Mouse (Mus musculus): ENCODE measurements around the gene Shisa4. TPM values are rescaled to one million over a fixed set of nuclear protein-coding genes. Genes with fewer than 3 reads are reported as not detected.

The Shisa4 gene
- 9.3 and 10.1 TPM in 2 replicates for polyA plus RNA-seq (2014; fragmentation: Nextera tagmentation; extraction: Ambion mirVana)

DNA sequence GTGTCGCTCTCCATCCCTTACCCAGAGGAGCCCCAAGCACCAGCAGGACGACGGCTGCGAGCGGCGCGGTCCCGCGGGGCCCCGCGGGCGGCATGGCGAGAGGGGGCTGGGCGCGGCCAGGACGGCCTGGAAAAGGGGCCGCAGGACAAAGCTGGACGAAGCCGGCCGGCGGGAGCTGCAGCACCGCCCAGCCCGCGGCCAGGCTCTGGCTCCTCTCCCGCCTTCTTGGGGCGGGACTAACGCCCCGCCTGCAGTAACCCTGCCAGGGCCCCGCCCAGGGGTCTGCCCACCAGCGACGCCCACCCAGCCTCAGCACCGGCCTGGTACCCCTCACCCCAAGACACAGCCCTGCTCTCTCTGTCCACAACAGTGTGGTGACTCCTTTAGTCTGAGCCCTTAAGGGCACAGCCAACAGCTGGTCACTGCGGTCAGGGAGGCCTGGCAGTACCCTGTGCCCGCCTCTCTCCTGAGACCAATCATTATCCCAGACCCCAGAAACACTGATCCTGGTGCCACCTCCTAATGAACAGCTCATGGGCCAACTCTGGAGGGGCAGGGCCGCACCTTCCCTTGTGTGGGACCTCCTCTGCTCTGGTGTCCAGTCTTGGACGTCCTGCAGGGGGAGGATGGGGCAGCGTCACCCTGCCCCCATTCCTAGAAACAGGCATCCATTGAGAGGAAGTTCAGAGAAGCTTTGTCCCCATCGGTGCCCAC, at the start of gene Shisa4:
Gene Shisa4 (minus strand): TSS at position 370 of the 714 bp plus-strand sequence.
- Histone ChIP-seq H3K4me2 (peak within 1 kb of the TSS; percentile 92), H3K4me1 (replicated peaks; ENCODE audit: control insufficient read depth, insufficient read depth, low read length) (peaks cover 12% of the 10 kb centered on the region), H3K9me3 (ENCODE audit: control insufficient read depth, low read length) (no peaks in the 10 kb centered on the region), H3K4me3 (ENCODE audit: low read depth, low read length) (peak within 1 kb of the TSS; percentile 60), H3K9ac (ENCODE audit: low read depth, low read length) (peak within 1 kb of the TSS; percentile 61), H3K27ac (ENCODE audit: low read depth, low read length) (no peak within 1 kb of the TSS; the same call in 1 of the 2 replicates), H3K36me3 (ENCODE audit: control insufficient read depth, insufficient read depth, low read length) (no peaks in the 10 kb centered on the region), H3K27me3 (replicated peaks; ENCODE audit: control insufficient read depth, insufficient read depth, low read length) (peaks cover 17% of the 10 kb centered on the region)
- no peak for DNase-seq (ENCODE audit: low spot score)
- 4% methylated on average over 38 of the region's 38 CpGs for WGBS
- peak; percentile 75 for ATAC-seq (replicated peaks; ENCODE audit: low FRiP score)

DNA sequence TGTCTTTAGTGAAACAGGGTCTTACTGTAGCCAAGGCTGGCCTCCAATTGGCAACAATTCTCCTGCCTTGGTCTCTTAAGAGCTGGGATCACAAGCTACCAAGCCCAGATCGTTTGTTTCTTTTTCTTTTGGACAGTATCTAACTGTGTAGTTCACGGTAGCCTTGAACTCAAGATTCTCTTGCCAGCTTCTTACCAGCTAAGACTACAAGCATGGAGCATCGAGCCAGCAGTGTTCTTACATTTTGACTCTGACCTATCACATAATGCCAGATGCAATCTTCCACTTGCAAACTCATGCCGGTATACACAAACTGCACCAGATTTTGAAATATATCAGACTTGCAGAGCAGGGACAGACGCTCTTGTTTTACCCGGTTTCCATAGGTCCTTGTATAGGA, 47.7 kb upstream of the Shisa4 start:
- H3K27me3 ChIP-seq (replicated peaks; ENCODE audit: control insufficient read depth, insufficient read depth, low read length), result no peaks in the 10 kb centered on the region
- no peaks in the 10 kb centered on the region for H3K9me3 ChIP-seq (ENCODE audit: control insufficient read depth, low read length)
- no peak for DNase-seq (ENCODE audit: low spot score)
- no peak overlapping the region for H3K27ac ChIP-seq (ENCODE audit: low read depth, low read length)
- no peak overlapping the region for H3K4me3 ChIP-seq (ENCODE audit: low read depth, low read length)
- H3K36me3 ChIP-seq (ENCODE audit: control insufficient read depth, insufficient read depth, low read length), result peaks cover 19% of the 10 kb centered on the region
- no peak overlapping the region for H3K4me2 ChIP-seq
- H3K4me1 ChIP-seq (replicated peaks; ENCODE audit: control insufficient read depth, insufficient read depth, low read length), result no peaks in the 10 kb centered on the region; the same call in 1 of the 2 replicates
- no peak for ATAC-seq (replicated peaks; ENCODE audit: low FRiP score)
- H3K9ac ChIP-seq (ENCODE audit: low read depth, low read length), result no peak overlapping the region
- WGBS, result 89% methylated on average over 6 of the region's 6 CpGs

DNA sequence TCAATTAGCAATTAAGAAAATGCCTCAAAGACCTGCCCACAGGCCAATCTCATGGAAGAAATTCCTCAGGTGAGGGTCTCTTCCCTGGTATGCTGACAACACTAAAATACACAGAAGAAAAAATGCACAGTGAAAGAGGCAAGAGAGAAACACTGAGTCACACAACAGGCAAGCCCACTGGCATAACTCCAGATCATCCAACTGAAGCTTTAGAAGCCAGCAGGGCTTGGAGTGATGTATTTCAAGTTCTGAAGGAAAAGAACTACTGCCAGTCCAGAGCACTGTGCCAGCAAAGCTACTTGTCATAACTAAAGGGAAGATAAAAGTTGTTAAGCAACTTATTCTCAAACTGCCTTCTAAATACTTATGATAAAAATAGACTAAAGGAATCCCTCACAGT, 39.0 kb upstream of the Shisa4 start:
- Histone ChIP-seq H3K27me3 (replicated peaks; ENCODE audit: control insufficient read depth, insufficient read depth, low read length) (no peaks in the 10 kb centered on the region), H3K4me1 (replicated peaks; ENCODE audit: control insufficient read depth, insufficient read depth, low read length) (no peaks in the 10 kb centered on the region), H3K27ac (ENCODE audit: low read depth, low read length) (no peak overlapping the region), H3K4me2 (no peak overlapping the region), H3K36me3 (ENCODE audit: control insufficient read depth, insufficient read depth, low read length) (peaks cover 58% of the 10 kb centered on the region), H3K9me3 (ENCODE audit: control insufficient read depth, low read length) (no peaks in the 10 kb centered on the region), H3K4me3 (ENCODE audit: low read depth, low read length) (no peak overlapping the region), H3K9ac (ENCODE audit: low read depth, low read length) (no peak overlapping the region)
- ATAC-seq (replicated peaks; ENCODE audit: low FRiP score) (no peak), DNase-seq (ENCODE audit: low spot score) (no peak)

DNA sequence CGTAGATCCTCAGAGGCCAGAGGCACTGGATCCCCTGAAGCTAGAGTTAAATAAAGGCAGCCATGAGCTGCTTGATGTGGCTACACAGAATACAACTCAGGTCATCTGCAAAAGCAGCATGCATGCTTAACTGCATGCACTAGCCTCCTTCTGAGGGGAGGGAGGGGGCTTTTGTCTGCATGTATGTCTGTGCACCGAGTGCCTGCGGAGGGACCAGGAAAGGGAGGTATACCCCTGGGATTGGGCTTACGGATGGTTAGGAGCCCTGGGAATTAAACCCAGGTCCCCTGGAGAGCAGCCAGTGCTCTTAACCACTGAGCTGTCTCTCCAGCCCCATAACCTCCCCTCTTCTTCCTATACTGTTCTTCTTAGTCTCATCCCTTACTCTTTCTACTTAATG, 37.1 kb upstream of the Shisa4 start:
- no peak for ATAC-seq (replicated peaks; ENCODE audit: low FRiP score)
- Histone ChIP-seq H3K27me3 (replicated peaks; ENCODE audit: control insufficient read depth, insufficient read depth, low read length) (no peaks in the 10 kb centered on the region), H3K36me3 (ENCODE audit: control insufficient read depth, insufficient read depth, low read length) (peaks cover 58% of the 10 kb centered on the region), H3K4me2 (no peak overlapping the region), H3K9ac (ENCODE audit: low read depth, low read length) (no peak overlapping the region), H3K9me3 (ENCODE audit: control insufficient read depth, low read length) (no peaks in the 10 kb centered on the region), H3K4me1 (replicated peaks; ENCODE audit: control insufficient read depth, insufficient read depth, low read length) (no peaks in the 10 kb centered on the region), H3K27ac (ENCODE audit: low read depth, low read length) (no peak overlapping the region), H3K4me3 (ENCODE audit: low read depth, low read length) (no peak overlapping the region)
- DNase-seq (ENCODE audit: low spot score), result no peak
- 85% methylated on average over 4 of the region's 4 CpGs for WGBS

DNA sequence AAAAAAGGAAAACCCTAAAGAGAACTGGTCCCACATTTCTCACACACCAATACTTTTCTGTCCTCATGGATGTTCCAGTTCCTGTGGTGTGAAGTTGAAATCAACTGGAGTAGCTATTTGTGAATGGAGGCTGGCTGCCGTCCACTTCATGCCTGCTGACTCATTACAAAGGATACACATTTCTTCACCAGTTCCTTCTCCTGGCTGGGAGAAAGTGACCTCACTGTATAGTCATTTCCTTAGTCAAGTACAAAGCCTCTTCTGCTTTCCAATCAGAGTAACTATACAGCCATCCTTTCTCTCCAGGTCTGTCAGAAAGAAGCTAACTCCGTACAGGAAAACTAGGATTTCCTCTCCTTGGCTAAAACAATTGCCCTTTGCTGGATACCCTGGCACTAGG, 35.9 kb upstream of the Shisa4 start:
- Histone ChIP-seq H3K9ac (ENCODE audit: low read depth, low read length) (no peak overlapping the region), H3K27me3 (replicated peaks; ENCODE audit: control insufficient read depth, insufficient read depth, low read length) (no peaks in the 10 kb centered on the region), H3K27ac (ENCODE audit: low read depth, low read length) (no peak overlapping the region), H3K4me1 (replicated peaks; ENCODE audit: control insufficient read depth, insufficient read depth, low read length) (no peaks in the 10 kb centered on the region), H3K4me3 (ENCODE audit: low read depth, low read length) (no peak overlapping the region), H3K9me3 (ENCODE audit: control insufficient read depth, low read length) (no peaks in the 10 kb centered on the region), H3K4me2 (no peak overlapping the region), H3K36me3 (ENCODE audit: control insufficient read depth, insufficient read depth, low read length) (peaks cover 50% of the 10 kb centered on the region)
- 69% methylated on average over 2 of the region's 2 CpGs for WGBS
- ATAC-seq (replicated peaks; ENCODE audit: low FRiP score) (no peak), DNase-seq (ENCODE audit: low spot score) (no peak)

DNA sequence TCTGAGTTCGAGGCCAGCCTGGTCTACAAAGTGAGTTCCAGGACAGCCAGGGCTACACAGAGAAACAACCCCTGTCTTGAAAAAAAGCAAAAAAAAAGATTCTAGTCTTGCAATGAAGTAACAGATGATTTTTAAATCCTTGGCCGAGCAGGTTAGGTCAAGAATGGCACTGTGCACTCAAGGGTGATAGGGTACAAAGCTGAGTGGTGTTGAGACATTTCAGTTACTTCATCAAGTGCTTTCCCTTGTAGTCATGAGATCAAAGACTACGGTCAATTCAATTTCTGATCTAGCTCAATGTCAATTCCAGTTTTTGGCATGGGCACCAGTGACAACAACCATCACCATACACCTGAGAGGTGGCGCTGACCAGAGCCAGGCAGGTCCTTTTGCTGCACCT, 33.9 kb upstream of the Shisa4 start:
- no peak for ATAC-seq (replicated peaks; ENCODE audit: low FRiP score)
- Histone ChIP-seq H3K4me1 (replicated peaks; ENCODE audit: control insufficient read depth, insufficient read depth, low read length) (no peaks in the 10 kb centered on the region), H3K9ac (ENCODE audit: low read depth, low read length) (no peak overlapping the region), H3K36me3 (ENCODE audit: control insufficient read depth, insufficient read depth, low read length) (peaks cover 54% of the 10 kb centered on the region), H3K4me2 (no peak overlapping the region), H3K27me3 (replicated peaks; ENCODE audit: control insufficient read depth, insufficient read depth, low read length) (no peaks in the 10 kb centered on the region), H3K9me3 (ENCODE audit: control insufficient read depth, low read length) (no peaks in the 10 kb centered on the region), H3K4me3 (ENCODE audit: low read depth, low read length) (no peak overlapping the region), H3K27ac (ENCODE audit: low read depth, low read length) (no peak overlapping the region)
- DNase-seq (ENCODE audit: low spot score), result no peak
- WGBS, result 88% methylated on average over 4 of the region's 4 CpGs

DNA sequence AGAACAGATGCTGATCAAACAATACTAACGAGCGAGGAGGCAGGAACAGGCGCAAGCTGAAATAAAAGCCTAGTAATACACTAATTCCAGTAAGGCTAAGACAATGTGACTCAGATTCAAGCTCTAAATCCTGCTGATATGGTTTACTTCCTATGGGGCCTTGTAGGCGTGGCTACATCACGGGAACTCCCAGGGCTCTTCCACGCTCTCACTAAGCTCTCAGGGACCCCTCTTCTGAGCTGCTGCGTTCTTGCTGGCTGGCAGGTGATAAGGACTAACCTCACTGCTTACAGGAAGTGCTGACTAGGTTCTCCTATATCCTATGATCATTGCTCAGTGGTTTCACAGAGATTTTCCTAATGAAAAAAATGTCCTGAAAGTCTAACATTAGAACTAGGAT, 30.3 kb upstream of the Shisa4 start:
- Histone ChIP-seq H3K36me3 (ENCODE audit: control insufficient read depth, insufficient read depth, low read length) (peaks cover 49% of the 10 kb centered on the region), H3K4me2 (no peak overlapping the region), H3K27ac (ENCODE audit: low read depth, low read length) (no peak overlapping the region), H3K4me3 (ENCODE audit: low read depth, low read length) (no peak overlapping the region), H3K9ac (ENCODE audit: low read depth, low read length) (no peak overlapping the region), H3K9me3 (ENCODE audit: control insufficient read depth, low read length) (no peaks in the 10 kb centered on the region), H3K27me3 (replicated peaks; ENCODE audit: control insufficient read depth, insufficient read depth, low read length) (no peaks in the 10 kb centered on the region), H3K4me1 (replicated peaks; ENCODE audit: control insufficient read depth, insufficient read depth, low read length) (no peaks in the 10 kb centered on the region)
- ATAC-seq (replicated peaks; ENCODE audit: low FRiP score) (no peak), DNase-seq (ENCODE audit: low spot score) (no peak)
- WGBS, result 65% methylated on average over 7 of the region's 7 CpGs

DNA sequence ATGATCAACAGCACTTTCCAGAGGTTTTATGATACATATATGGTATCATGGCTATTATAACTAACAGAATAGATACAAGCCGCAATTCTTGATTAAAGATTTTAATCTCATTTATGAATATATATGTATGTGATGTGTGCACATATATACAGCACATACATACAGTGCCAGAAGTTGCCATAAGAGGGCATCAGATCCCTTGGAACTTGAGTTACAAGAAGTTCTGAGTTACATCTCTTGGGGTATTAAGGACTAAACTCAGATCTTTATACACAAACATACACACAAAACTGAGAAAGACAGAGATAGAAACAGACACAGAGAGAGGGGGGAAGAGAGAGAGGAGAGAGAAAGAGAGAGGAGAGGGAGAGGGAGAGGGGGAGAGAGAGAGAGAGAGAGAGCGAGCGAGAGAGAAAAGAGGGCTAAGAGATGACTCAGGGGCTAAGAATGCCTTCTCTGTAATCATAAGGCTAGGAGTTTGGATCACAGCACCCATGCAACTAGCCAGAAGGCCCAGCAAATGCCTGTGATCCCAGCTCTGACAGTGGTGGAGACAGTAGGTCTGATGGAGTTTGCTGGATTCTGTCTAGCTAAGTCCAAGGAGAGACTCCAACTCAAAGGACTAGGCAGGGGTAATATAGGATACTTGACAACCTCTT, 26.5 kb upstream of the Shisa4 start:
- Histone ChIP-seq H3K27me3 (replicated peaks; ENCODE audit: control insufficient read depth, insufficient read depth, low read length) (no peaks in the 10 kb centered on the region), H3K36me3 (ENCODE audit: control insufficient read depth, insufficient read depth, low read length) (peaks cover 33% of the 10 kb centered on the region)
- 89% methylated on average over 3 of the region's 3 CpGs for WGBS

DNA sequence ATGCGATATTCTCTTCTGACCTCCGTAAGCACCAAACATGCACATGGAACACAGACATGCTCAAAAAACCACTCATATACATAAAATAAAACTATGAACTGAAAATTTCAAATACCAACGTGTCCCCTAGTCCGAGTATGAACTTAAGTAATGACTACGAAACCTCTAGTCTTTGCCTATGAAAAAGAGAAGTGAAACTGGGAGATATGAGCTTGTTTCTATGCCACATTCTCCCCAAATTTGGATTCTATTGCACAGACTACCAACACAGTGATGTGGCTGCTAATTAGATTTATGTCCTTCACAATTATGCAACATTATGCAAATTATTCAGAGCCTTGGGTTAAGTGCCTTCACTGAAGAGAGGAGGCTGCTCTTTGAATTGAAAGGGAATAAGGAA, 24.4 kb upstream of the Shisa4 start:
- no peak for ATAC-seq (replicated peaks; ENCODE audit: low FRiP score)
- Histone ChIP-seq H3K4me3 (ENCODE audit: low read depth, low read length) (no peak overlapping the region), H3K4me1 (replicated peaks; ENCODE audit: control insufficient read depth, insufficient read depth, low read length) (no peaks in the 10 kb centered on the region), H3K27ac (ENCODE audit: low read depth, low read length) (no peak overlapping the region), H3K9ac (ENCODE audit: low read depth, low read length) (no peak overlapping the region), H3K9me3 (ENCODE audit: control insufficient read depth, low read length) (no peaks in the 10 kb centered on the region), H3K27me3 (replicated peaks; ENCODE audit: control insufficient read depth, insufficient read depth, low read length) (no peaks in the 10 kb centered on the region), H3K36me3 (ENCODE audit: control insufficient read depth, insufficient read depth, low read length) (peaks cover 34% of the 10 kb centered on the region), H3K4me2 (no peak overlapping the region)
- WGBS, result 90% methylated on average over 5 of the region's 5 CpGs
- no peak for DNase-seq (ENCODE audit: low spot score)

More for the DNA sequence above, 26.5 kb upstream of the Shisa4 start:
- no peak overlapping the region for H3K27ac ChIP-seq (ENCODE audit: low read depth, low read length)
- no peak overlapping the region for H3K9ac ChIP-seq (ENCODE audit: low read depth, low read length)
- no peak overlapping the region for H3K4me3 ChIP-seq (ENCODE audit: low read depth, low read length)
- no peaks in the 10 kb centered on the region for H3K4me1 ChIP-seq (replicated peaks; ENCODE audit: control insufficient read depth, insufficient read depth, low read length)
- no peak for DNase-seq (ENCODE audit: low spot score)
- no peak for ATAC-seq (replicated peaks; ENCODE audit: low FRiP score)
- H3K4me2 ChIP-seq, result no peak overlapping the region
- no peaks in the 10 kb centered on the region for H3K9me3 ChIP-seq (ENCODE audit: control insufficient read depth, low read length)

Measured in liver, embryonic 11.5 days (tissue).